ENCODE assay signal across 21 mouse cellular contexts in the genomic region with DNA sequence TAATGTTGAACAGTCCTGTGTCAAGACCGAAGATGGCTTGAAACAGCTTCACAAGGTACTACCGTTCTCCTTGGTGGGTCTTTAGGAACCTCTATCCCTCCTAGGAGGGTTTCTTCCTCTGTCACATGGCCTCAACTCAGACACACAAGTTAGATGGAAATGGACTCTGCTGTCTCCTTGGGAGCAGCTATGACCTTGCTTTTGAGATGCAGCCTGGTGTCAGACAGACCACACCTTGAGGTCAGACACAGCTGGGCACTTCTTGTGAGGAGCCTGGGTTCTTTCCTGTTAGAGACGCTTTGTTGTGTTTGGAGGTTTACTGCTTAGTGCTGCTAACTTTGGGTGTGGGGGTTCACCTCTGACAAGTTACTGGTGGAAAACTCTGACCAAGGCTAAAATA. TPM values are rescaled to one million over a fixed set of nuclear protein-coding genes. Genes with fewer than 3 reads are reported as not detected.
DNase-seq lines count a peak whose midpoint lies in the region; TF ChIP-seq lines count a peak whose summit lies in the region.
"Had no signal": no experiment of that assay in that cellular context is flagged by ENCODE, and none has a peak within 500 bp of the region (broad histone marks: within the 10 kb centered on the region; RNA-seq: fewer than 3 reads in every experiment).

No protein-coding gene starts in this region.

- DNase-seq in gastrocnemius, adult 2 months: peak; percentile 1
- no peak for DNase-seq in gastrocnemius, adult 8-10 months (ENCODE audit: low spot score in 2 of 2)
- peak; percentile 43 for DNase-seq in R1 (ENCODE audit: low read depth, low spot score)
- DNase-seq in spleen, adult 12 weeks (ENCODE audit: low spot score): no peak
- no peak for DNase-seq in adipocyte (ENCODE audit: low spot score)
- DNase-seq: adrenal gland, adult 2 months; adrenal gland, postnatal 10 days; adrenal gland, postnatal 25 days; B cell, adult 2 months; cerebellum, adult 11 months; cerebellum, adult 18-20 months; cerebellum, adult 8-10 months; cerebellum, adult 9-11 months; cerebellum, postnatal 14 days; cerebellum, postnatal 36 days; embryo, embryonic 11 days had no signal

- TF ChIP-seq CTCF in gastrocnemius, adult 2 months (IDR thresholded peaks at IDR 0.05): no peak

- H3K27ac ChIP-seq in gastrocnemius, adult 2 months: no peak overlapping the region
- H3K27ac ChIP-seq: embryonic facial prominence, embryonic 13.5 days; embryonic facial prominence, embryonic 15.5 days; forebrain, embryonic 10.5 days; forebrain, embryonic 12.5 days had no signal

- no peak overlapping the region for H3K4me3 ChIP-seq in gastrocnemius, adult 2 months
- H3K4me3 ChIP-seq: embryonic facial prominence, embryonic 13.5 days; embryonic facial prominence, embryonic 15.5 days; erythroblast, embryonic 14.5 days; forebrain, embryonic 10.5 days; forebrain, embryonic 12.5 days had no signal

- intact Hi-C loops in gastrocnemius, adult 2 months (cut with DNase I): no loop called here

RNA-seq across cellular contexts. Expression of gene Npepl1, which starts 15.1 kb away (rescaled TPM):
- 10 to 100 TPM; 80.1 to 90.2 TPM for total RNA-seq in gastrocnemius, adult 2 months (2021)
- total RNA-seq in gastrocnemius, adult 8-10 months (2022): 100 to 1,000 TPM in 2 of 4 experiments, 10 to 100 TPM in 2; 95.2 to 109 (median 99.1) TPM

RNA-seq across cellular contexts. Expression of gene Stx16, which starts 19.0 kb away (rescaled TPM):
- 10 to 100 TPM; 19.9 to 21.1 TPM for total RNA-seq in gastrocnemius, adult 2 months (2021)
- total RNA-seq in gastrocnemius, adult 8-10 months (2022): 10 to 100 TPM; 14.0 to 19.3 (median 15.1) TPM

Comparison
In these comparisons a context has a peak if more than half of its experiments do, and no peak if none do; other contexts are left out.
1. DNase-seq: peak in gastrocnemius, adult 2 months (single experiment) and R1 (single experiment); none in gastrocnemius, adult 8-10 months (0 of 2), spleen, adult 12 weeks (single experiment) and adipocyte (single experiment).